Mouse (Mus musculus) spleen, adult 18-20 months (tissue): ENCODE measurements at regions not wholly inside any gene's neighbourhood (a gene's known extent, or its start where the extent isn't known, plus 50 kb on each side); places are given as distances from the start of the nearest gene placed in this dataset.

Experiments used
- DNase-seq, 2 experiments: peaks; one replicate each; pipeline ENCODE4 v3.0.0; 2022; ENCODE audit warnings: mixed read lengths in 2 of 2

DNA sequence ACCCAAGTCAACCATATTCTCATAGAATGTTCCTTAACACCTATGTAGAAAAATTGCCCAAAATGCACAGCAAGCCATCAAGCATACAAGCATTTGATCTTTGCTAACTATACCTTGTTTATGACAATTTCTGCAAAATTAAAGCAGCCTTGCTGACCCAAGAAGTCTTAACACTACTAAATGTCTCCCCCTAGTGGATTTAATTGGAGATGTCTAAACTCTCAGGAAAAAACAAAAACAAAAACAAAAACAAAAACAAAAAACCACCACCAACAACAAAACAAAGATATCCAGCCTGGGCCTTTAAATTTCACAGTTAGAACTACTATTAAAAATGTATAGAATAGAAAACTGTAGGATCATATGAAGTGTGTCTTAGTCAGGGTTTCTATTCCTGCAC lies 69.8 kb upstream of the Nudt7 start:
- DNase-seq, result no peak

DNA sequence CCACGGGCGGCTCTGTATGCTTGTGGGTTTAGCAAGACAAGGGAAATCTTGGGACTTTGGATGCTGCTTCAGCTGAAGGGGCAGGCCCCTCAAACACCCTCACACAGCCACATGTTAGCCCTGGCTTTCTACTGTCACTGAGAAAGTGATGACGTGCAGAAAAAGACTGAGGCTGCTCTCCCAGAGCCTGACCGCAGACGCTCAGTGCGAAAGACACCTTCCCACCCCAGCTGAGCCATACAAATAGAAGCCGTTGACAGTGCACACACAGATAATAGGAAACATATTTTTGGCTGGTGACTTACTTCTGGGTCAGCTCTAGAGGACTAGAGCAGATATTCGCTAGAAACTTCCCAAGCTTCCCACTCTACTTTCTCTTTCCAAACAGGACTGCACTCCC lies 61.0 kb upstream of the Nudt7 start:
- DNase-seq, result no peak

DNA sequence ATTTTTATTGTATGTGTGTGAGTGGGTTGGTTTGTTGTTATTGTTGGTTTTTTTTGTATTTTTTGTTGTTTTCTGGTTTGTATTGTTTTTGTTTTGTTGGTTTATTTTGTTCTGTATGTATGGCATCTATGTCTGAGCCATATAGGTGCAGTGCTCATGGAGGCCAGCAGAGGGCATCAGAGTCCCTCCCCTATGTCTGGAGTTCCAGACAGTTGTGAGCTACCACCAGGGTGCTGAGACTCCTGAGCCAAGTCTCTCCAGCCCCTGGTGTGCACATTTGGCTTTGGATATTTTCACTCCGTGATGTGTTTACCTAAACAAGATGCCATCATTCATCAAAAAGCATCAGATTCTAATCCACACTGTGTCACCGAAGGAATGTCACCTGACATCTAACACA lies 59.2 kb upstream of the Nudt7 start:
- peak in 1 of 2 experiments; percentile 11 for DNase-seq

DNA sequence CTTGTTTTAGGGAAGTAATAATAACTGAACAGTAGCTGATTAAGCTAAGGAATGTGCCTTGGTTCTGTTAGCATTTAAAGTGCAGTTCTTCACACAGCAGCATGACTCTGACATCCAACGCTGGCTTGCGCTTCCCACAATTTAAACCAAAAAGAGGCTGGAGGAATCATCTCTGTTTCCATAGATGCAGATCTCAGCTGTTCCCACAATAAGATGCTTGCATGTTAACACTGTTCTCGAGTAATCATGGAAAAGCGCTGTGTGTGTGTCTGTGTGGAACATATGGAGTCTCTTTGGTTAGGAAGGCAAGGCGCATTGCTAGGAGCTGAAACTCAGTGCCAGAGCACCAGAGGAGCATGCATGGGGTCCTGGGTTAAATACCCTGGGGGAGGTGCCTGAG lies 56.7 kb upstream of the Nudt7 start:
- DNase-seq, result no peak

DNA sequence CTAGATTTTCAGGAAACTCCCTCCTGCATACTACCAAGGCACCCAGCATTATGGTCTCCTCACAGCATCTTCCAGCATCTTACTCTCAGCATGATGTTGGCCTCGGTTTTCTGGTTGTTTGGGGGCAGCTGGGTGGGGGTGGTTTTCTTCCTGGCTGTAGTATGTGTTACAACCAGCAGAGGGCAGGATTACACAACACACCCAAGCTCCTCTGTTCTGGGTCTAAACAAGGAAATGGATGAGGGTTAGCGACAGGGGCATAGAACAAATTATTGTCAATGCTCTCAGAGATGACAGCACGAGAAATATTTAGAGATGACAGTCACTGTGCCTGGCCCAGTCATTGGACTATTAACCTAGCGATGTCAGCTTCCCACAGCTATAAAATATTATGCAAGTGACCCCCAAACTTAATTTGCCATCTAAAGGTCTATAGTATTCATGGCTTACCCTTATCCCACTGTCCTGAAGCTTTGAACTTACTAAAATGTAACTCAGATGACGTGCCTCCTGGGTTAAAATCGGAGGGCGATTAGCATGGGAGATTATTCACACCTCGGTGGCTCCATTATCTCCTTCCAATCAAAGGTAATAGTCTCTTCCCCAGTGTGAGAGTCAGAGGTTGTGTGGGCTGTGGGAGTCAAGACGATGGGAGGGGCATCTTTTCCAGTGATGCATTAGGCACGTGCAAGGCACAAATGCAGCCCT lies 52.2 kb upstream of the Nudt7 start:
- DNase-seq, result peak in 1 of 2 experiments; percentile 3

DNA sequence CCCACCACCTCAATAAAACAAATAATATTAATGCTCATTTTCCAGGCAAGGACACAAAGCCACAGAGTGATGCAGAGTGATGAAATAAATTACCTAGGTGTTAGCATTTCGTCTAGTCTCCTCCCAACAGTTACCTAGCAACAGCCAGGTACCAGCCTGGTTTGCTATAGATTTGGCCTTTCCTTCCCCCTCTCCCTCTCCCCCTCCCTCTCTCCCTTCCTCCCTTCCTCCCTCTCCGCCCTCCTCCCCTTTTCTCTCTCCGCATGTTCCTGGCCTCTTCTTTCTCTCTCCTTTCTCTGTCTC lies 51.6 kb upstream of the Nudt7 start:
- no peak for DNase-seq
